Mouse (Mus musculus): ENCODE measurements at regions not wholly inside any gene's neighbourhood (a gene's known extent, or its start where the extent isn't known, plus 50 kb on each side); places are given as distances from the start of the nearest gene placed in this dataset.
A peak's percentile ranks its signal among the peaks of the same experiment; 100 is the strongest.

- ATAC-seq (replicated peaks; ENCODE audit: low FRiP score, low TSS enrichment, poor library complexity, severe bottlenecking), result no peak
Observed at GRCm38 (mm10) chr5:118352142-118352541, 107.1 kb downstream of the 2410131K14Rik start.

- no peak for ATAC-seq (replicated peaks; ENCODE audit: low FRiP score, low TSS enrichment, poor library complexity, severe bottlenecking)
Observed at GRCm38 (mm10) chr5:118353061-118353460, 108.0 kb downstream of the 2410131K14Rik start.

GRCm38 (mm10) chr5:118353689-118354088, 108.7 kb downstream of the 2410131K14Rik start:
- ATAC-seq (replicated peaks; ENCODE audit: low FRiP score, low TSS enrichment, poor library complexity, severe bottlenecking), result no peak

- no peak for ATAC-seq (replicated peaks; ENCODE audit: low FRiP score, low TSS enrichment, poor library complexity, severe bottlenecking)
Observed at GRCm38 (mm10) chr5:118354127-118354526, 109.1 kb downstream of the 2410131K14Rik start.

- no peak for ATAC-seq (replicated peaks; ENCODE audit: low FRiP score, low TSS enrichment, poor library complexity, severe bottlenecking)
Observed at GRCm38 (mm10) chr5:118354871-118355270, 109.8 kb downstream of the 2410131K14Rik start.

GRCm38 (mm10) chr5:118355287-118355686, 110.3 kb downstream of the 2410131K14Rik start:
- no peak for ATAC-seq (replicated peaks; ENCODE audit: low FRiP score, low TSS enrichment, poor library complexity, severe bottlenecking)

- ATAC-seq (replicated peaks; ENCODE audit: low FRiP score, low TSS enrichment, poor library complexity, severe bottlenecking), result no peak
Observed at GRCm38 (mm10) chr5:118355691-118356337, 110.8 kb downstream of the 2410131K14Rik start.

GRCm38 (mm10) chr5:118359646-118360373, 114.8 kb downstream of the 2410131K14Rik start:
- ATAC-seq (replicated peaks; ENCODE audit: low FRiP score, low TSS enrichment, poor library complexity, severe bottlenecking), result peak; percentile 56; the same call in 1 of the 2 replicates

GRCm38 (mm10) chr5:118360374-118361064, 115.5 kb downstream of the 2410131K14Rik start:
- no peak for ATAC-seq (replicated peaks; ENCODE audit: low FRiP score, low TSS enrichment, poor library complexity, severe bottlenecking)

GRCm38 (mm10) chr5:118361133-118361852, 116.3 kb downstream of the 2410131K14Rik start:
- ATAC-seq (replicated peaks; ENCODE audit: low FRiP score, low TSS enrichment, poor library complexity, severe bottlenecking), result no peak

GRCm38 (mm10) chr5:118361853-118362406, 116.9 kb downstream of the 2410131K14Rik start:
- no peak for ATAC-seq (replicated peaks; ENCODE audit: low FRiP score, low TSS enrichment, poor library complexity, severe bottlenecking)

GRCm38 (mm10) chr5:118362738-118363137, 117.7 kb downstream of the 2410131K14Rik start:
- no peak for ATAC-seq (replicated peaks; ENCODE audit: low FRiP score, low TSS enrichment, poor library complexity, severe bottlenecking)

- ATAC-seq (replicated peaks; ENCODE audit: low FRiP score, low TSS enrichment, poor library complexity, severe bottlenecking), result no peak
Observed at GRCm38 (mm10) chr5:118363154-118363553, 118.1 kb downstream of the 2410131K14Rik start.

GRCm38 (mm10) chr5:118364646-118365045, 119.6 kb downstream of the 2410131K14Rik start:
- peak; percentile 62 for ATAC-seq (replicated peaks; ENCODE audit: low FRiP score, low TSS enrichment, poor library complexity, severe bottlenecking)

- no peak for ATAC-seq (replicated peaks; ENCODE audit: low FRiP score, low TSS enrichment, poor library complexity, severe bottlenecking)
Observed at GRCm38 (mm10) chr5:118365196-118365595, 120.2 kb downstream of the 2410131K14Rik start.

GRCm38 (mm10) chr5:118365651-118366050, 120.6 kb downstream of the 2410131K14Rik start:
- ATAC-seq (replicated peaks; ENCODE audit: low FRiP score, low TSS enrichment, poor library complexity, severe bottlenecking), result no peak

GRCm38 (mm10) chr5:118367047-118367446, 122.0 kb downstream of the 2410131K14Rik start:
- no peak for ATAC-seq (replicated peaks; ENCODE audit: low FRiP score, low TSS enrichment, poor library complexity, severe bottlenecking)

GRCm38 (mm10) chr5:118373581-118373981, 128.6 kb downstream of the 2410131K14Rik start:
- ATAC-seq (replicated peaks; ENCODE audit: low FRiP score, low TSS enrichment, poor library complexity, severe bottlenecking), result no peak

GRCm38 (mm10) chr5:118374968-118375367, 129.9 kb downstream of the 2410131K14Rik start:
- no peak for ATAC-seq (replicated peaks; ENCODE audit: low FRiP score, low TSS enrichment, poor library complexity, severe bottlenecking)

All from megakaryocyte-erythroid progenitor cell, adult 5-6 weeks (primary cell).